Mouse (Mus musculus): ENCODE results near the gene Ppp6r1.

GRCm38 (mm10) chr7:4602969-4603368 lies 55.9 kb downstream of the Ppp6r1 start:
- TF ChIP-seq CTCF (IDR thresholded peaks at IDR 0.05; ENCODE audit: borderline replicate concordance, insufficient read depth, low read length) (no peak), POLR2A (IDR thresholded peaks at IDR 0.05; ENCODE audit: low read depth, low read length) (no peak)

Data from embryonic fibroblast, embryonic 13.5 days (primary cell).